Mouse (Mus musculus) myocyte (in vitro differentiated cells): ENCODE measurements around the gene Tmem189.

Source experiments
- POLR2A ChIP-seq: IDR thresholded peaks from one replicate; pipeline ENCODE4 v1.6.1; 2011; ENCODE audit warnings: low read depth, mild to moderate bottlenecking, control low read depth, moderate library complexity; ENCODE audit not compliant: insufficient read length
- TCF3 ChIP-seq: IDR thresholded peaks from one replicate; pipeline ENCODE4 v1.6.1; 2011; ENCODE audit warnings: low read depth, control low read depth; ENCODE audit not compliant: insufficient read length

- TF ChIP-seq POLR2A, result no peak
- no peak for TF ChIP-seq TCF3
These were observed 4.5 kb downstream of the Tmem189 start for GRCm38 (mm10) chr2:167685137-167685536.
